Mouse (Mus musculus): ENCODE results near the gene Ccdc115.

DNA sequence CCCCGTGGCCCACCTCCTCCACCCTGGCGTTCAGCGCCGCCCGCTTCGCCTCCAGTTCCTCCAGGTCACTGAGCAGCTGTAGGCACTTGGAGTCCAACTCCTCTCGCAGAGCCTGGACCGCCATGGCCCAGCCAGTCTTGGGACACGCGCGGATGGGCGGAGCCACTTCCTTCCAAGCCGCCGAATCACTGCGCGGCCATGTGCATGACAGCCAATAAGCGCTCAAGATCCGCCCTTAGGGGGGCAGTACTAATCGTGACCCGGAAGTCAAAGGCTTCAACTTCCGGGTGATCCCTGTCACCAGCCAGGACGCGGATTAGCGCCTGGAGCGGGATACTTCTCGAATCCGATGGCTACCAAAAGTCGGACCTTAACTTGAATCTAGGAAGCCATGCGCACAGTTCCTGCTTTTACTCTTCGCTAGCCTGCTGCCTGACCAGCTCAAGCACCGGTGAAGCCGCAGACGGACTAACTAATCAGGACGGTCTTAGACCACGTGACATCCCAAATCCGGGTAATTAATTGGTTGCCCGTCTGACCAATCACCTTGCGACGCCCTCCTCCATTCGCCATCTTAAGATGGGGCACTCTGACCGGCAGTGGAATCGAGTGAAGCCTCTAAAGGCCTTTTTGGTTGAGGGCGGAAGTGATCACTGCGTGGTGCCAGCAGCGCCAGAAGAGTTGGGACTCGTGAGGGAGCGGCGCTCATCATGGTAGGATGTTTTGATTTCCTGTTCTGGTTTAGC lies at the start of gene Ccdc115, which contains the start of gene Imp4:
- TF ChIP-seq CTCF (IDR thresholded peaks at IDR 0.05) (no peak), EP300 (IDR thresholded peaks at IDR 0.05) (peak; percentile 25; the same call in 1 of the 2 replicates)
